Mouse (Mus musculus) bone marrow, adult 2 months (tissue): ENCODE results near the gene Apc2.

Experiments
- CTCF ChIP-seq: fragments of 200-500 bp; IDR thresholded peaks from 2 replicates; pipeline ENCODE4 v1.5.1; 2011; ENCODE audit warnings: low read length, control low read depth; ENCODE audit not compliant: control insufficient read depth, insufficient read depth
- POLR2A ChIP-seq: fragments of 200-500 bp; IDR thresholded peaks from 2 replicates; pipeline ENCODE4 v1.6.1; 2011; ENCODE audit warnings: low read depth, mild to moderate bottlenecking, control low read depth, low read length, borderline replicate concordance; ENCODE audit not compliant: control insufficient read depth

- TF ChIP-seq CTCF (no peak), POLR2A (no peak)
These were observed 36.1 kb downstream of the Apc2 start for GRCm38 (mm10) chr10:80331636-80332524.
